Mouse (Mus musculus) cerebellum, postnatal 25 days (tissue): ENCODE results near the gene Upb1.
"Not testable (repeated sequence)": the region's sequence is repeated elsewhere in the genome, so short reads cannot be mapped to it uniquely, and the experiment has no call there.

ENCODE experiments used
- DNase-seq, 2 experiments: peaks; one replicate each; pipeline ENCODE4 v3.0.0; 2021; ENCODE audit warnings: mixed read lengths in 2 of 2

Gene Upb1

GRCm38 (mm10) chr10:75457852-75458251, 56.9 kb downstream of the Upb1 start:
- DNase-seq: no peak

GRCm38 (mm10) chr10:75458329-75458728, 57.4 kb downstream of the Upb1 start:
- DNase-seq: no peak

GRCm38 (mm10) chr10:75462728-75463127, 61.8 kb downstream of the Upb1 start:
- DNase-seq: no peak

GRCm38 (mm10) chr10:75465781-75466550, 65.1 kb downstream of the Upb1 start:
- no peak for DNase-seq

GRCm38 (mm10) chr10:75473411-75473810, 72.5 kb downstream of the Upb1 start:
- no peak for DNase-seq

- no peak for DNase-seq
Measured at GRCm38 (mm10) chr10:75474571-75474970, 73.7 kb downstream of the Upb1 start.

GRCm38 (mm10) chr10:75475139-75475850, 74.4 kb downstream of the Upb1 start:
- not testable (repeated sequence) for DNase-seq

GRCm38 (mm10) chr10:75477034-75477433, 76.1 kb downstream of the Upb1 start:
- no peak for DNase-seq

GRCm38 (mm10) chr10:75479955-75480354, 79.0 kb downstream of the Upb1 start:
- no peak for DNase-seq

- DNase-seq: no peak
Measured at GRCm38 (mm10) chr10:75481703-75482102, 80.8 kb downstream of the Upb1 start.

GRCm38 (mm10) chr10:75482271-75482670, 81.4 kb downstream of the Upb1 start:
- no peak for DNase-seq

GRCm38 (mm10) chr10:75482919-75483483, 82.1 kb downstream of the Upb1 start:
- DNase-seq: no peak

- no peak for DNase-seq
Measured at GRCm38 (mm10) chr10:75484066-75484465, 83.2 kb downstream of the Upb1 start.

GRCm38 (mm10) chr10:75484767-75485166, 83.9 kb downstream of the Upb1 start:
- DNase-seq: no peak

- DNase-seq: peak; percentile 79 to 88
Measured at GRCm38 (mm10) chr10:75486086-75486979, 85.4 kb downstream of the Upb1 start.

GRCm38 (mm10) chr10:75487131-75487530, 86.2 kb downstream of the Upb1 start:
- DNase-seq: no peak

GRCm38 (mm10) chr10:75489522-75489921, 88.6 kb downstream of the Upb1 start:
- no peak for DNase-seq

- DNase-seq: no peak
Measured at GRCm38 (mm10) chr10:75490731-75491130, 89.8 kb downstream of the Upb1 start.
